Mouse (Mus musculus) hindbrain, embryonic 16.5 days (tissue): ENCODE data around the gene Poldip3. TPM values are rescaled to one million over a fixed set of nuclear protein-coding genes. Genes with fewer than 3 reads are reported as not detected.
A peak's percentile ranks its signal among the peaks of the same experiment; 100 is the strongest.

Source experiments
- ATAC-seq: fragments of 200-750 bp; cut with Nextera tagmentation; 2 replicates; pipeline ENCODE4 v1.8.0; 2017; ENCODE audit warnings: moderate TSS enrichment, moderate library complexity
- H3K27ac ChIP-seq: fragments of 300-500 bp; sonication (generic); 2 replicates; pipeline ENCODE4 v1.5.1; 2014; ENCODE audit warnings: low read depth, mild to moderate bottlenecking, control low read depth, low read length, moderate library complexity
- H3K27me3 ChIP-seq: fragments of 300-500 bp; sonication (generic); replicated peaks from 2 replicates; pipeline ENCODE4 v1.6.1; 2014; ENCODE audit warnings: low read length; ENCODE audit not compliant: control insufficient read depth, insufficient read depth
- H3K36me3 ChIP-seq: fragments of 300-500 bp; sonication (generic); 2 replicates; pipeline ENCODE4 v1.6.1; 2014; ENCODE audit warnings: mild to moderate bottlenecking, low read length, moderate library complexity, mixed read lengths; ENCODE audit not compliant: control insufficient read depth, insufficient read depth
- H3K4me1 ChIP-seq: fragments of 300-500 bp; sonication (generic); 2 replicates; pipeline ENCODE4 v1.6.1; 2014; ENCODE audit warnings: low read depth, low read length; ENCODE audit not compliant: control insufficient read depth, insufficient read depth
- H3K4me2 ChIP-seq: fragments of 300-500 bp; sonication (generic); 2 replicates; pipeline ENCODE4 v1.6.1; 2014; ENCODE audit warnings: mild to moderate bottlenecking, low read length, control low read depth, moderate library complexity
- H3K4me3 ChIP-seq: fragments of 300-500 bp; sonication (generic); 2 replicates; pipeline ENCODE4 v1.5.1; 2014; ENCODE audit warnings: mild to moderate bottlenecking, low read length, control low read depth, moderate library complexity
- H3K9ac ChIP-seq: fragments of 300-500 bp; sonication (generic); 2 replicates; pipeline ENCODE4 v1.6.1; 2014; ENCODE audit warnings: low read depth, mild to moderate bottlenecking, control low read depth, low read length, moderate library complexity
- H3K9me3 ChIP-seq: fragments of 300-500 bp; sonication (generic); 2 replicates; pipeline ENCODE4 v1.6.1; 2014; ENCODE audit warnings: mild to moderate bottlenecking, low read length, moderate library complexity; ENCODE audit not compliant: control insufficient read depth
- WGBS: fragments of 180-500 bp; shearing (Covaris S2); extraction: QIAGEN DNeasy Blood & Tissue Kit; methylation state at CpG from one replicate; pipeline ENCODE4 v1.1.7; 2014; 5-methylcytosine and 5-hydroxymethylcytosine counted together
- polyA plus RNA-seq: library from polyadenylated mRNA; unstranded; fragments of >200 nt; fragmentation: Nextera tagmentation; extraction: Ambion mirVana; gene quantifications from 2 replicates; pipeline ENCODE4 v1.2.1, GENCODE M21; 2015

The Poldip3 gene
- polyA plus RNA-seq, 1 experiment from 2014 or later = 122 TPM

DNA sequence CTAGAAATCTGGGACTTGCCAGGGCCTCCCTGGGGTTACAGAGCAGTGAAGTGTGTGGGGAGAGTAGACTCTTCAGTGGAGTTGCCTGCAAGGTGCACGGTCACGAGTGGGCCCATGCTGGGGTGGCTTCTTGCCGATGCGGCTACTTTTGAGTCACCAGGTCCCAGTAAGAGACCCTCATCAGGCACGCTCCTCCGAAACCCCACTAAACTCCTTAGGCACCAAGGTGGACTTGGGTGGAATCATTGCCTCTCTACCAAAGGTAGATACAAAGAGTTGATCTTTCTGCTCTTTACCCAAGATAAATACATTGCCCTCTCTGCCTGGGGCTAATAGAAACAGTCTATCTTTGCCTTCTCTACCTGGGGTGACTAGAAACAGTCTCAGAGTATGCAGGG, 8.5 kb upstream of the Poldip3 start:
- Histone ChIP-seq H3K36me3 (peaks cover 23% of the 10 kb centered on the region), H3K27ac (no peak overlapping the region), H3K9me3 (peaks cover 3% of the 10 kb centered on the region), H3K27me3 (no peaks in the 10 kb centered on the region), H3K4me2 (no peak overlapping the region), H3K4me3 (no peak overlapping the region), H3K4me1 (no peaks in the 10 kb centered on the region), H3K9ac (no peak overlapping the region)
- ATAC-seq = no peak
- WGBS = 94% methylated on average over 6 of the region's 6 CpGs

- H3K27me3 ChIP-seq = no peaks in the 10 kb centered on the region
- H3K4me3 ChIP-seq = no peak overlapping the region
- 76% methylated on average over 11 of the region's 11 CpGs for WGBS
- no peak overlapping the region for H3K9ac ChIP-seq
- no peaks in the 10 kb centered on the region for H3K4me1 ChIP-seq
- H3K4me2 ChIP-seq = no peak overlapping the region
- ATAC-seq = no peak
- peaks cover 3% of the 10 kb centered on the region for H3K9me3 ChIP-seq
- no peak overlapping the region for H3K27ac ChIP-seq
- peaks cover 23% of the 10 kb centered on the region for H3K36me3 ChIP-seq
Observed at GRCm38 (mm10) chr15:83156929-83157666, 7.9 kb upstream of the Poldip3 start.

- no peak overlapping the region for H3K9ac ChIP-seq
- H3K4me2 ChIP-seq = no peak overlapping the region
- no peak for ATAC-seq
- no peak overlapping the region for H3K4me3 ChIP-seq
- H3K27me3 ChIP-seq = no peaks in the 10 kb centered on the region
- H3K4me1 ChIP-seq = no peaks in the 10 kb centered on the region
- WGBS = 92% methylated on average over 6 of the region's 6 CpGs
- peaks cover 3% of the 10 kb centered on the region for H3K9me3 ChIP-seq
- peaks cover 23% of the 10 kb centered on the region for H3K36me3 ChIP-seq
- no peak overlapping the region for H3K27ac ChIP-seq
Observed at GRCm38 (mm10) chr15:83155672-83156419, 6.7 kb upstream of the Poldip3 start.

- H3K36me3 ChIP-seq = peaks cover 19% of the 10 kb centered on the region
- H3K4me1 ChIP-seq = no peaks in the 10 kb centered on the region
- WGBS = 91% methylated on average over 7 of the region's 7 CpGs
- peaks cover 3% of the 10 kb centered on the region for H3K9me3 ChIP-seq
- no peak for ATAC-seq
- no peaks in the 10 kb centered on the region for H3K27me3 ChIP-seq
- H3K9ac ChIP-seq = no peak overlapping the region
- no peak overlapping the region for H3K4me2 ChIP-seq
- H3K27ac ChIP-seq = no peak overlapping the region
- H3K4me3 ChIP-seq = no peak overlapping the region
Observed at GRCm38 (mm10) chr15:83154309-83154708, 5.1 kb upstream of the Poldip3 start.

DNA sequence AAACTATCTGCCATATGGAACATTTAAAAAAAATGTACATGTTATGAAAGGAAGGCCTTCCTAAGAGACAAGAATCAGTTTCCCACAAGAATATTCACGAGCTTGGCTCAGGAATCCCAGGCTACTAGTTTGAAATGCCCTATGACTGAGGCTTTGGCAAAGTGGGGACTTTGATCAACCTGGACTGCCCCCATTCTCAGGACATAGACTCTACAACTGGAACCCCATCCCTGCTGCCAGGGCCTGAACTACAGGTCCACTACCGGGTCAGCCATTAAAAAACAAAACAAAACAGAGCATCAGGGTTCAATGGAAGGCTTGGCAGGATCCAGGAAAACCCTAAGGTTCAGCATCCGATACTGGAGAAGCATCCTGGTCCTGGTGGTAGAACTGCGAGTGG, 1.5 kb upstream of the Poldip3 start:
- Histone ChIP-seq H3K36me3 (peaks cover 10% of the 10 kb centered on the region), H3K4me3 (no peak overlapping the region), H3K27ac (no peak overlapping the region), H3K4me2 (no peak overlapping the region), H3K27me3 (no peaks in the 10 kb centered on the region), H3K9ac (no peak overlapping the region), H3K9me3 (no peaks in the 10 kb centered on the region), H3K4me1 (peaks cover 8% of the 10 kb centered on the region)
- 87% methylated on average over 4 of the region's 4 CpGs for WGBS
- no peak for ATAC-seq

- Histone ChIP-seq H3K4me1 (peaks cover 8% of the 10 kb centered on the region), H3K36me3 (peaks cover 13% of the 10 kb centered on the region), H3K9me3 (no peaks in the 10 kb centered on the region), H3K27me3 (no peaks in the 10 kb centered on the region), H3K4me3 (peak overlapping the region; percentile 90), H3K9ac (peak overlapping the region; percentile 98), H3K27ac (peak overlapping the region; percentile 90), H3K4me2 (peak overlapping the region; percentile 60)
- WGBS = 37% methylated on average over 3 of the region's 3 CpGs
- ATAC-seq = no peak
Observed at GRCm38 (mm10) chr15:83150073-83150442, 874 bp upstream of the Poldip3 start.

GRCm38 (mm10) chr15:83148801-83149195, 386 bp downstream of the Poldip3 start:
- Histone ChIP-seq H3K27ac (peak overlapping the region; percentile 90), H3K4me2 (peak overlapping the region; percentile 85), H3K9ac (peak overlapping the region; percentile 98), H3K27me3 (no peaks in the 10 kb centered on the region), H3K36me3 (peaks cover 11% of the 10 kb centered on the region), H3K4me1 (peaks cover 8% of the 10 kb centered on the region), H3K4me3 (peak overlapping the region; percentile 90), H3K9me3 (no peaks in the 10 kb centered on the region)
- peak; percentile 82 for ATAC-seq
- WGBS = under 1% methylated on average over 26 of the region's 41 CpGs

GRCm38 (mm10) chr15:83148395-83148794, 789 bp downstream of the Poldip3 start:
- WGBS = 4% methylated on average over 21 of the region's 21 CpGs

GRCm38 (mm10) chr15:83145541-83145940, 3.6 kb downstream of the Poldip3 start:
- Histone ChIP-seq H3K9me3 (no peaks in the 10 kb centered on the region), H3K27me3 (no peaks in the 10 kb centered on the region), H3K4me2 (no peak overlapping the region), H3K36me3 (peaks cover 11% of the 10 kb centered on the region), H3K27ac (no peak overlapping the region), H3K4me1 (peaks cover 19% of the 10 kb centered on the region), H3K9ac (no peak overlapping the region), H3K4me3 (no peak overlapping the region)
- ATAC-seq = no peak
- WGBS = 97% methylated on average over 6 of the region's 6 CpGs

More at GRCm38 (mm10) chr15:83148395-83148794, 789 bp downstream of the Poldip3 start:
- H3K9ac ChIP-seq = peak overlapping the region; percentile 98
- H3K9me3 ChIP-seq = no peaks in the 10 kb centered on the region
- H3K36me3 ChIP-seq = peaks cover 11% of the 10 kb centered on the region
- H3K4me2 ChIP-seq = peak overlapping the region; percentile 85
- H3K27ac ChIP-seq = peak overlapping the region; percentile 90
- H3K4me1 ChIP-seq = peaks cover 8% of the 10 kb centered on the region
- ATAC-seq = no peak
- H3K27me3 ChIP-seq = no peaks in the 10 kb centered on the region
- peak overlapping the region; percentile 90 for H3K4me3 ChIP-seq
